Mouse (Mus musculus): ENCODE measurements around the gene Cgnl1.

Gene Cgnl1

GRCm38 (mm10) chr9:71770991-71771767, at the start of gene Cgnl1:
Gene Cgnl1 (minus strand): TSS chr9:71771602.
- peak; percentile 65 for DNase-seq

- no peak for DNase-seq
These were observed 47.1 kb upstream of the Cgnl1 start for GRCm38 (mm10) chr9:71818453-71818852.

- no peak for DNase-seq
These were observed 44.7 kb upstream of the Cgnl1 start for GRCm38 (mm10) chr9:71816121-71816520.

GRCm38 (mm10) chr9:71813565-71813964, 42.2 kb upstream of the Cgnl1 start:
- DNase-seq: peak; percentile 0

DNA sequence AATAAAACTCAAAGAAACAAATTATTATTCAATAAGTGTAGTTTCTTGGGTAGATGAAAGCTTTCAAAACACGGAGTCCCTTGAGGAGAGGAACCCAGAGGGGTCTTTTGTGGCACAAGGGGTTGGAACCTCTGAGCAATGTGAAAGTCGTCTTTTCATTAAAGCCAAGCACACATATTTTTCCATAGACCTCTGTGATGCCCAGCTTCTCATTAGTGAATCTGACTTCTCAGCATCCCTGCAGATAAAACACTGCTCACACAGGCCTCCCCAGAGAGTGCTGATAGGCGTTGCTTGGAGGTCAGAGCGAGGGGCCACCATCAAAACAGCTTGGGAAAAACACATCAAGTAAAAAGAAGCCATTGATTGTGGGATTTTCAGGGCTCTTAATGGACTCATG, 41.5 kb upstream of the Cgnl1 start:
- DNase-seq: peak; percentile 1

- peak; percentile 7 for DNase-seq
These were observed 41.0 kb upstream of the Cgnl1 start for GRCm38 (mm10) chr9:71812402-71812801.

- no peak for DNase-seq
These were observed 40.0 kb upstream of the Cgnl1 start for GRCm38 (mm10) chr9:71811404-71811803.

- DNase-seq: no peak
These were observed 39.3 kb upstream of the Cgnl1 start for GRCm38 (mm10) chr9:71810723-71811122.

DNA sequence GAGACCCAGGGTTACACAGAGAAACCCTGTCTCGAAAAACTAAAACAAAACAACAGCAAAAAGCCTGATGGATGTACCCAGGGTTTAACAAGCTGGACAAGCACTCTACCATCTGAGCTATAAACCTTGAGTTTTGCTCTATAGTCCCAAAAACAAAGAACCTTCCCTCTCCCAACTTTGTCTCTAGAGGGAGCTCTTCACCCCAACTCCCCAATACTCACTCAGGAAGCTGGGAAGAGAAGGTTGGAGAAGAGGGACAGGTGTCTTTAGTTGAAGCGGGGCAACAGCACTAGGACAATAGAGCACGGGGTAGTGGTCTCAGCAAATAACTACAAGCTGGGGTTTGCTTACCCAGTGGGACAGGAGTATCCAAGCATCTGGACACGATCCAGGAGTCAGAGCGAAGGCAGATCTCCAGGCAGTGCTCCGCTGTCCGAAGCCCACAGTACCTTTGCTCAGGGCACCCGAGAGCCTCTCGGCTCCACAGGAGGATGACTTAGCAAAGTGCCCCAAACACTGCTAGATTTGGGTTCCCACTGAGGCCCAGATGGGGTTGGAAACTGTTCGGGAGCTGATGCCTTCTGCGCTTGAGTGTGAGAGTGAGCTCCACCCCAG, 37.3 kb upstream of the Cgnl1 start:
- peak; percentile 64 for DNase-seq

GRCm38 (mm10) chr9:71807801-71808200, 36.4 kb upstream of the Cgnl1 start:
- DNase-seq: no peak

GRCm38 (mm10) chr9:71806422-71806805, 35.0 kb upstream of the Cgnl1 start:
- DNase-seq: peak; percentile 91

DNA sequence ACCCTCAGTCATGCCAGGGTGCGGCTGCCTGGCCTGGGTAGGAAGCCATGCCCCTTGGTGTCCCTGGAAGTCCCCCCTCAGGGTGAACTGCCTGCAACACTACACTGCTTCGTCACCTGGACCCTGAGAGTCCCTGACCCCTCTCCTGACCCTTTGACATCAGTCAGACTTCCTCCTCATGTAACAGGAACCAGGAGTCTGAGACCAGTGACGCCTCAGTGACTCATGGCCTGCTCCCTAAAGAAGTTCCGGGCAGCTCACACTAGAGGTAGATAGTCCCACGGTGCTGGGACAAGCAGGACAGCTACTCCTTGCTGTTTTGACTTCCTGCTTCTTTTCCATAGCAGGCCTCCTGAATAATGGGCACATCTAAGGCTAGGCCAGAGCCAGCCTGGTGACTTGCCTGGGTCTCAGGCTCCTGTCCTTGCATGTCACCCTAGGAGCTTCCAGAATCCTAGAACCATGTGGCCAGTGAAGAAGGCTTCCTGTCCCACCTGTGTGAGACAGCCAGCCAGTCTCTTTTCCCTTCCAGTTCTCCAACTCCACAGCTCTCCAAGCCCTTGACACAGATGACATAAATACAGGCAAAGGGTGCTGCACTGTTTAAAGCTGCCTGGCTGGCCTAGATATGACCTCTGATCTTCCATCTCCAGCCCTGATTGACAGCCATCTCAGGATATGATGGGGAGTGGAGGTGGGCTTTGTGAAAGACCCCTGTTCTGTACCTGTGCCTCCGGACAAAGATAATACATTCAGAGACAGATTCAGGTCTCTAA, 34.4 kb upstream of the Cgnl1 start:
- DNase-seq: no peak

DNA sequence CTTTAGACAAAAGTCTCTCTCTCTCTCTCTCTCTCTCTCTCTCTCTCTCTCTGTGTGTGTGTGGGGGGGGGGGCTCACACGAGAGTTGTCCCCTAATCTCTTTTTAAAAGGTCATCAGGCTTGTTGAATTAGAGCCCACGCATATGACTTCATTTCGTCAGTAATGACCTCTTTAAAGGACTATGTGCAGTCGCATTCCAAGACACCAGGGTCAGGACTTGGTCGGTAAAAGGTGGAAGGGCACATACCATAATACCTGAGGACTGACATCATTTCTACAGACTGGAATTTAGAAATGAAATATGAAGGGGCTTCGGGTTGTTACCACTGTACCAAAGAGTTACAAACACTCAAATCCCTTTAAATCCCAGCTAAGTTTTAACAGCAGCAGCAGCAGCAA, 32.7 kb upstream of the Cgnl1 start:
- DNase-seq: no peak

DNA sequence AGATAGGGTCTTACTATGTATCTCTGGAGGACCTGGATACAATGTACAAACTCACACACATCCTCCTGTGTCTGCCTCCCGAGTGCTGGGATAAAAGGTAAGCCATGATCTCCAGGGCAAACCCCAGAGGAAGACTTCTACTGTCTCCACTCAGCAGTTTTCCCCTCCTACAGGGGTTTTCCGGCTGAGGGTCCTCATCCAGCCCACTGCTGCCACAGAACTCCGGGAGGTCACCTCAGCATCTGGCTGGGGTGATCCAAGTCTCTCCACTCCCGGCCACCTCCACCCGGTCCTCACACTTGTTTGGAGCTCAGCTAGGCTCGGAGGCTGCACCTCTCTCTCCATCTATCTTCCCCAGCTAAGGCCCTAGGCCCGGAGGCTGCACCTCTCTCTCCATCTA, 31.9 kb upstream of the Cgnl1 start:
- DNase-seq: no peak

DNA sequence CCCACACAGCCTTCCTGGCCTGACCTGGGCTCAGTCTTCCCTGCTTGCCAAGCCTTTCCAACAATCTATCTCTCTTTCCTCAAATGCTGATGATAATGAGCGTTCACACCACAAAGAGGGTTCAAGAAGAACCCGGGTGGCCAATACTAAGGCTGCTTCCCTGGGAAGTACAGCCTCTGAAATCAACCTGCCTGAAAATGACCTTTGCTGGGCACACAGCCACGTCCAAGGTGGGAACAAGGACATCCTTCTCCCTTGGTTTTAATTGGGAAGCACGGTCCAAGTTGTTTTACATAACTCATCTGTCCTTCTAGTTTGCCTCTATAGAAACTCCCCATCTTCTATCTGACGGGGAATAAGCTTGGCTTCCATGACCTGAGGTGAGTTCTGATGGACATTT, 28.2 kb upstream of the Cgnl1 start:
- DNase-seq: no peak

- DNase-seq: no peak
These were observed 26.8 kb upstream of the Cgnl1 start for GRCm38 (mm10) chr9:71798176-71798575.

- DNase-seq: no peak
These were observed 6.0 kb upstream of the Cgnl1 start for GRCm38 (mm10) chr9:71777404-71777803.

- peak; percentile 65 for DNase-seq
These were observed 4.9 kb upstream of the Cgnl1 start for GRCm38 (mm10) chr9:71776337-71776736.

DNA sequence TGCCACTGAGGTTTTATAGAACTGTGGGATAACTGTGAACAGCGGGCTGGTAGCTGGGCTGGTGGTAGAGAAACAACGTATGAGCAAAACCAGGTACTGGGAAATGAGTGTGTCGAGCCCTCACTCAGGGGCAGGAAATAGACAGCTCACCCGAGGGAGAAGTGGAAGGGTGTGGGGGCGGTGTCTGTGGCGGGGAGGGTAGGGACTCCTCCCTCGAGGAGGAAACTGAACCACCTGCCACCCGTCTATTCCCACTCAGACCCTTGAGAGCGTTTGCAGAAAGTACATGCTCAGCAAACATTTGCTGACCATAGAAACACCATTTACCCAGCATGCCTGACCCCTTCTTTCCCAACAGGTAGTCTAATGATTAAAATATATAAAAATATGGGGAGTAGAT, 2.2 kb upstream of the Cgnl1 start:
- DNase-seq: no peak

GRCm38 (mm10) chr9:71772338-71772737, 936 bp upstream of the Cgnl1 start:
- DNase-seq: peak; percentile 77

DNA sequence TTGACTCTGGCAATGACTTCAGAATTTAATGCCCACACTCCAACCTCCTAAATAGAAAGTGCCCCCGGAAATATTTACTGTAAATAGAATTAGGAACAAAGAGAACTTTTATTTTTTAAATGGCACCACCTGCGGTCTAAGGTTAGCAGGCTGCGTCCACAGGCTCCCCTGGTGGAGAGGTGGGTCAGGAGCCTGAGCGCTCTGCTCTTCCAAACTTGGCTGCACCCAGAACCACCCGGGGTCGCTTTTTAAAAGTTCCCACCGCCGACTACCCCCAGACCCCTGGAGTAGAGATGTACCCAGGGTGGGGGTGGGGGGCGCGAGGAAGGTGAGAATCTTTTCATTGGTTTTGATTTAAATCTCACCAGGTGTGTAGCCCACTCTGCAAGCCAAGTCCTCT, 918 bp downstream of the Cgnl1 start:
- no peak for DNase-seq

DNA sequence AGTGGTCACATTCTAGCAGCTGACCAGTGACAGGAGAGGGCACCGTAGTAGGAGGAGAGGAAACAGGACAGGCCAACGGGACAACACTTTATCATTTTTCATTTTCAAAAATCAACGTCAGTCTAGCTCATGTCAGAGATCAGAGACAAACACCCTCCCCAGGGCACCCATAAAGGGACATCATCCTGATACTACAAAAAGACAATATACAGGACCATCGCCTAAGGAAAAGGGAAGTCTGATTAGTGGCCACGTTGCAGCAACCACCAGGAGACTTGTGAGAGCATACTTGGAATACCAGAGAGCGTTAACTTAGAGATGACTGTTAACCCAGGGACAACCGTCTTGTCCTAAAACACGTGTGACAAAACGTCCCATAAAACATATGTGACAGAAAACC, 1.7 kb downstream of the Cgnl1 start:
- DNase-seq: no peak

DNA sequence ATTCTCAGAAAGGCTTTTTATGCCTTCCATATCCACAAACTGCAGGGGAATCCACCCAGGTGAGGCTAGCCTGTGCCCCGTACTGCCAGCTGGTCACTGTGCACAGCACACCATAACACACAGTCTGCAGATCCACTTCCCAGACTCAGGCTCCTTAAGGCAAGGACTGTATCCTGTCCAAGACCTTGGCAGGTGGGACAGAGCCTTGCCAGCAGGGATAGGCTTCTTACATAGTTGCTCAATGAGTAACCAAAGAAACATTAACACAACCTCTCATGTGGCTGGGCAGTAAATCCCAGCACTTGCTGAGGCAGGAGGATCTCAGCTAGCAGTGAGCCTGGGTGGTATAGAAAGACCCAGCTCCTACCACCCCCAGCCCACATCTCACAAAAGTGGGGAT, 3.3 kb downstream of the Cgnl1 start:
- DNase-seq: no peak

DNA sequence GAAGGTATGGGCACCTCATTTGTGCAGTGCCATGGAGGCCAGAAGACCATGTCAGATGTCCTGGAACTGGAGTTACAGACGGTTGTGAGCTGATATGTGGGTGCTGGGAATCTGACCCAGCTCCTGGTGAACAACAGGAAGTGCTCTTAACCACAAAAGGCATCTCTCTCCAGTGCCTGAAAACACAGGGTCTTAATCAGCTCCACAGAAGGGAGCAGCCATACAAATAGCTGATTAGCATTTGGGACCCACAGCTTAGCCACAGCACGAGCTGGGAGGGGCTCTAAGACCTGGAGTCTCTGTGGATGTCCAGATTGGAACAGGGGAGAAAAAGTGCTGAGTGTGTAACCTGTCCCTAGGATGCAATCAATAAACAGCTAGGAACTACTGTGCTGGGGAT, 4.5 kb downstream of the Cgnl1 start:
- DNase-seq: no peak

All from cerebellum, adult 9-10 months (tissue).